Mouse (Mus musculus): ENCODE data around the gene Fgfr2. TPM values are rescaled to one million over a fixed set of nuclear protein-coding genes. Genes with fewer than 3 reads are reported as not detected.

Fgfr2 gene
- polyA plus RNA-seq, 1 experiment from 2014 or later = 24.1 TPM

DNA sequence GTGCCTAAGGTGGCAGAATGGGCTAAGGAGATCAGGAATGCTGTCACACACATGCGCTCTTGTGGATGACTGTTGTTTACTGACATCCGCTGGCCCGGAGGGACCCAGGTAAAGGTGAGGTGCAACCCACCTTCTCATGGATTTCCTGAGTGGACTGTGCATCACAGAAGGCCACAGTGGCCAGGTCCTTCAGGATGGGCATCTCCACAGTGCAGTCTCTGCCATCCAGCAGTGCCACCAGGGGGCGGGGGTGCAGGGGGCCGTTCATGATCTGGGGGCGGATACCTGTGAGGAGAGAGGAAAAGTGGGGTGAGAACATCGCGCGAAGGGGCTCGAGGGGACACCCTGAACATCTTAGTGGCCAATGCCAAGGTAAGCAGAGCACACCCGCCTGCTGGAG lies 124.1 kb downstream of the Fgfr2 start:
- Histone ChIP-seq H3K4me1 (ENCODE audit: control insufficient read depth, insufficient read depth, low read depth, low read length) (peaks cover 12% of the 10 kb centered on the region), H3K4me3 (ENCODE audit: low read length) (no peak overlapping the region), H3K27ac (ENCODE audit: low read depth, low read length) (no peak overlapping the region), H3K36me3 (ENCODE audit: control insufficient read depth, insufficient read depth, low read length) (peaks cover 26% of the 10 kb centered on the region), H3K27me3 (replicated peaks; ENCODE audit: control insufficient read depth, insufficient read depth, low read length) (no peaks in the 10 kb centered on the region), H3K4me2 (ENCODE audit: low read length) (no peak overlapping the region), H3K9me3 (ENCODE audit: control insufficient read depth, low read length) (no peaks in the 10 kb centered on the region), H3K9ac (ENCODE audit: low read depth, low read length) (no peak overlapping the region)
- WGBS = 97% methylated on average over 11 of the region's 11 CpGs
- no peak for ATAC-seq

DNA sequence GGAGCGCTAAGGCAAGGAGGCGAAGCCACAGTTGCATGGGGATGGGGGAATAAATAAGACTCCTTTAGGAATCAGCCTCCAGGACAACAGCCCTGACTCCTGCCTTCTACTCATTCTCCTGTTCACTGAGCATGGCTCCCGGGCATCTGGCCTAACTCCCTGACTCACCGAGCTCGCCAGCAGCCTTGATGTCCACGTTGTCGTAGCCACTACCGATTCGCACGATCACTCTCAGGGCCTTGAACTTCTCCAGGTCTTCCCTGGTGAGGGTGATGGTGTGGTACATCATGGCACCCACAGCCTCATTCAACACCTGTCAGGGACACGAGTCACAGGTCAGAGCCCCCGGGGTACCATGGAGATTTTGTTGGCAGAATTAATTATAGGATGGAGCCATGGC lies 124.5 kb downstream of the Fgfr2 start:
- no peak overlapping the region for H3K4me3 ChIP-seq (ENCODE audit: low read length)
- 96% methylated on average over 12 of the region's 12 CpGs for WGBS
- peaks cover 26% of the 10 kb centered on the region for H3K36me3 ChIP-seq (ENCODE audit: control insufficient read depth, insufficient read depth, low read length)
- H3K4me1 ChIP-seq (ENCODE audit: control insufficient read depth, insufficient read depth, low read depth, low read length) = peaks cover 12% of the 10 kb centered on the region
- H3K4me2 ChIP-seq (ENCODE audit: low read length) = no peak overlapping the region
- no peaks in the 10 kb centered on the region for H3K9me3 ChIP-seq (ENCODE audit: control insufficient read depth, low read length)
- no peak for ATAC-seq
- no peaks in the 10 kb centered on the region for H3K27me3 ChIP-seq (replicated peaks; ENCODE audit: control insufficient read depth, insufficient read depth, low read length)
- H3K9ac ChIP-seq (ENCODE audit: low read depth, low read length) = no peak overlapping the region
- no peak overlapping the region for H3K27ac ChIP-seq (ENCODE audit: low read depth, low read length)

DNA sequence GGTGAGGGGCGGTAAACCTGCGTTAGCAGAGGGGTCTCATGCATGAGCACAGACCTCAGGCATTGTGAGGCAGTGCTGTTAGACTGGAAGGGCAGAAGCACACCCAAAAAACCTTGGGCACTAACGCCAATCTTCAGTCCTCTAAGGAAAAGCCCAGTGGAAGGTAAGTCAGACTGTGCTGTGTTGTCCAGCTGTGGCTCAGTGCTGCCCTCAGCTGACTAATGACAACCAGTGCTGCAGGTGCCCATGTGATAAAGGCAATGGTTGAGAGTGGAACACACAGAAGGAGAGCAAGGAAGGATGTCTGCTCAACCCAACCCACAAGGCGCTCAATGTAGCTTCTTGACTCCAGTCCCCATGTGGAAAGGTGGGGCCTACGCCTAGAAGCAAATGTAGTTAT lies 126.8 kb downstream of the Fgfr2 start:
- H3K27me3 ChIP-seq (replicated peaks; ENCODE audit: control insufficient read depth, insufficient read depth, low read length) = no peaks in the 10 kb centered on the region
- no peak overlapping the region for H3K4me3 ChIP-seq (ENCODE audit: low read length)
- H3K4me2 ChIP-seq (ENCODE audit: low read length) = no peak overlapping the region
- no peak; the same call in 1 of the 2 replicates for ATAC-seq
- H3K9ac ChIP-seq (ENCODE audit: low read depth, low read length) = no peak overlapping the region
- H3K4me1 ChIP-seq (ENCODE audit: control insufficient read depth, insufficient read depth, low read depth, low read length) = peaks cover 6% of the 10 kb centered on the region; the same call in 1 of the 2 replicates
- no peaks in the 10 kb centered on the region for H3K9me3 ChIP-seq (ENCODE audit: control insufficient read depth, low read length)
- peaks cover 26% of the 10 kb centered on the region for H3K36me3 ChIP-seq (ENCODE audit: control insufficient read depth, insufficient read depth, low read length)
- WGBS = 86% methylated on average over 5 of the region's 5 CpGs
- H3K27ac ChIP-seq (ENCODE audit: low read depth, low read length) = no peak overlapping the region

DNA sequence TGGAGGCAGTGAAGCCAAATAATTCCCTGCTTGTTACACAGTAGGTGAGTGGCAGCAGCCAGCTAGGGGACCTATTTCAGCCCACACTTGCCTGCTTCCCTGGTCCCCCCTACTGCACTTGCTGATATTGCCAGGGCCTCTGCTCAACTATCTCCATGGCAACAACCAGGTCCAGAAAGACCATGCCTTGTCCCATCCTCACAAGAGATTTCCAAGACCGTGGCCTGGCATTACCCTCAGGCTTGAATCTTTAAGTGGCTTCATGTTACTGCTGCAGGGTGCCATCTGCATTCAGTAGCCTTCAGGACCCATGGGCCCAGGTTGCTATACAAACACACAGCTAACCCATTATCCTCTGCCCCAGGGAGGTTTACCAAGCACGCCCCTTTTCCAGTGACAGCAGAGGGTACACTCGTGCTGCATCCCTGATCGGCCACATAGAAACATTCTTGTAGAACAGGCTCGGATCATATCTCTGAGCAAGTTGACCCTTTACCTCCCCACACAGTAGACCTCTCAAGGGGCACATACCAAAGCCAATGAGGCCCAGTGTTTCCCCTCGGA lies 128.4 kb downstream of the Fgfr2 start:
- peak; percentile 48; the same call in 1 of the 2 replicates for ATAC-seq
- WGBS = 46% methylated on average over 6 of the region's 6 CpGs
- H3K27me3 ChIP-seq (replicated peaks; ENCODE audit: control insufficient read depth, insufficient read depth, low read length) = no peaks in the 10 kb centered on the region
- H3K9ac ChIP-seq (ENCODE audit: low read depth, low read length) = no peak overlapping the region
- no peak overlapping the region for H3K4me3 ChIP-seq (ENCODE audit: low read length)
- H3K4me2 ChIP-seq (ENCODE audit: low read length) = no peak overlapping the region
- peaks cover 37% of the 10 kb centered on the region for H3K36me3 ChIP-seq (ENCODE audit: control insufficient read depth, insufficient read depth, low read length)
- H3K9me3 ChIP-seq (ENCODE audit: control insufficient read depth, low read length) = no peaks in the 10 kb centered on the region
- H3K4me1 ChIP-seq (ENCODE audit: control insufficient read depth, insufficient read depth, low read depth, low read length) = peaks cover 6% of the 10 kb centered on the region; the same call in 1 of the 2 replicates
- peak overlapping the region; percentile 44; the same call in 1 of the 2 replicates for H3K27ac ChIP-seq (ENCODE audit: low read depth, low read length)

DNA sequence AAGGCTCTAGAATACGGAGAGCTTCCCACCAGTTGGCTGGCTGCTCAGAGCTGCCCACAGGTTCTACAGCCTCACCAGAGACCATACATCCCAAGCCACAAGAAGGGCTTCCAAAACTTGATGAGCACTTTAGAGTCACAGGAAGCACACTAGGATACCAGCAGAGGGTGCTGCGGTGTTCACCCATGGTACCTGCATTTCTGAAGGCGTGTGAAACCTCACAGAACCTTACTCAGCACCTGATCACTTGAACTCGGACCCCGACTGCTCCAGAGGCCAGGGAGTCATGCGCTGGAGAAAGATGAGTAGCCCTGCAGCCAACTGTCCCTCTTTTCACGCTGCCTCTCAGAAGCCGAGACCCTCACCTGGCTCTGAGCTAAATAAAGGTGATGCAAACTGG lies 129.0 kb downstream of the Fgfr2 start:
- peaks cover 6% of the 10 kb centered on the region; the same call in 1 of the 2 replicates for H3K4me1 ChIP-seq (ENCODE audit: control insufficient read depth, insufficient read depth, low read depth, low read length)
- no peaks in the 10 kb centered on the region for H3K9me3 ChIP-seq (ENCODE audit: control insufficient read depth, low read length)
- 90% methylated on average over 8 of the region's 8 CpGs for WGBS
- H3K9ac ChIP-seq (ENCODE audit: low read depth, low read length) = no peak overlapping the region
- H3K36me3 ChIP-seq (ENCODE audit: control insufficient read depth, insufficient read depth, low read length) = peaks cover 40% of the 10 kb centered on the region
- no peak for ATAC-seq
- H3K27ac ChIP-seq (ENCODE audit: low read depth, low read length) = no peak overlapping the region
- H3K27me3 ChIP-seq (replicated peaks; ENCODE audit: control insufficient read depth, insufficient read depth, low read length) = no peaks in the 10 kb centered on the region
- no peak overlapping the region for H3K4me3 ChIP-seq (ENCODE audit: low read length)
- H3K4me2 ChIP-seq (ENCODE audit: low read length) = no peak overlapping the region

DNA sequence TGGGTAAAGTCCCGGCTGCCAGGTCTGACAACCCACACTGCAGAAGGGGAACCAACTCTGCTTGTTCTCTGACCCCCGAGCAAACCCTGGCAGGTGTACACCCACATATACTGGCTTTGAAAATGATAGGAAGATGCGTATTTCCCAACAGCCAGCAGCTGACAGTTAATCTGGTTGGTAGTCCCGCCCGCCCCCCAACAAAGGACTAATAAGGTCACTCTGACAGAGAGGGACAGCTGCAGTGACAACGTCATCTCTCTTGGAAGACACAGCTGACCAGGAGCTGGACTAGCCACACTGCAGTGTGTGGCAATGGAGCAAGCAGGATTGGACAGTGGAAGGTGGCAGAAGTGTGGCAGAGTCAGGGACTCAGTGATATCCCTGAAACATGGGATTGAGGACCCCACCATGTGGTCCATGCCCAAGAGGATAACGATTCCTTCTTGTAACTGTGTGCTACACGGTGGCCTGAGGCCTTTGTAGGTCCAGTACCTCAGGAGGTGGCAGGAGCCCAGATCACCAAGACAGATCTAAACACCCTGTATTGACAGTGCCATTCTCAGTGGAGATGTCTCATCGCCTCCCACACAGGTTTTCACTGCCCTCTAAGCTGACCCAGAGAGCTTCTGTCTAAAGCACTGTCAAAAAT lies 130.1 kb downstream of the Fgfr2 start:
- WGBS = 91% methylated on average over 9 of the region's 9 CpGs
- no peaks in the 10 kb centered on the region for H3K9me3 ChIP-seq (ENCODE audit: control insufficient read depth, low read length)
- no peaks in the 10 kb centered on the region for H3K27me3 ChIP-seq (replicated peaks; ENCODE audit: control insufficient read depth, insufficient read depth, low read length)
- no peak overlapping the region for H3K4me3 ChIP-seq (ENCODE audit: low read length)
- H3K9ac ChIP-seq (ENCODE audit: low read depth, low read length) = no peak overlapping the region
- H3K27ac ChIP-seq (ENCODE audit: low read depth, low read length) = no peak overlapping the region
- H3K36me3 ChIP-seq (ENCODE audit: control insufficient read depth, insufficient read depth, low read length) = peaks cover 35% of the 10 kb centered on the region
- no peak overlapping the region for H3K4me2 ChIP-seq (ENCODE audit: low read length)
- no peak for ATAC-seq
- peaks cover 6% of the 10 kb centered on the region; the same call in 1 of the 2 replicates for H3K4me1 ChIP-seq (ENCODE audit: control insufficient read depth, insufficient read depth, low read depth, low read length)

DNA sequence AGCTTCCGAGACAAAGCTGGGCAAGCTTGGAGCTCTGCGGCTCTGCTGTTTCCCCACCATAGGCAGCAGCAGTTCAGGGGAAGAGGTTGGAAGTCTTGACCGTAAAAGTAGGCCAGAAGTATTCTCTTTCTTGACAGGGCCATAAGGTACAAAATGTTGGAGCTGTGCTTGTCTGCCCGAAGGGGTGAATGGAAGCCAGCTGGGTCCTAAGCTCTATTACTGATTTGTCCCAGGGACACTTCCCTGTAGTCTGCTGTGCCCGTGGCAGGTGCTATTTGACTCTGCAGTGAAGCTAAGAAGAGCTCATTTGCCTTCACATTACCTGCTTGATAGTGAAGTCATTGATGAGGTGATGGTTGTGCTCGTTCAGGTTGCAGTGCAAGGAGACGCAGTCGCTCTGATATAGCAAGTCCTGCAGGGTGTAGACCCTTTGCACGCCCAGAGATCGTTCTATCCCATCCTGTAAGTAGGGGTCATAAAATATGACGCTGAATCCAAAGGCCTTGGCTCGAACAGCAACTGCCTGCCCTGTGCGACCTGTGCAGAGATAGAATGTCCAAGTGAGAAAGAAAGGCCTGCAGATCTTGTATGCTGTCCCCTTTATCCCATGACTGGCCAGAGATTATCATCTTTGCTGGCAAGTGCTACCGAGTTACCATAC lies 131.8 kb downstream of the Fgfr2 start:
- 93% methylated on average over 14 of the region's 14 CpGs for WGBS
- H3K9me3 ChIP-seq (ENCODE audit: control insufficient read depth, low read length) = no peaks in the 10 kb centered on the region
- no peaks in the 10 kb centered on the region for H3K27me3 ChIP-seq (replicated peaks; ENCODE audit: control insufficient read depth, insufficient read depth, low read length)
- H3K36me3 ChIP-seq (ENCODE audit: control insufficient read depth, insufficient read depth, low read length) = peaks cover 30% of the 10 kb centered on the region
- H3K4me1 ChIP-seq (ENCODE audit: control insufficient read depth, insufficient read depth, low read depth, low read length) = peaks cover 6% of the 10 kb centered on the region; the same call in 1 of the 2 replicates
- no peak overlapping the region for H3K9ac ChIP-seq (ENCODE audit: low read depth, low read length)
- H3K4me2 ChIP-seq (ENCODE audit: low read length) = no peak overlapping the region
- no peak overlapping the region for H3K27ac ChIP-seq (ENCODE audit: low read depth, low read length)
- no peak overlapping the region for H3K4me3 ChIP-seq (ENCODE audit: low read length)
- ATAC-seq = no peak

DNA sequence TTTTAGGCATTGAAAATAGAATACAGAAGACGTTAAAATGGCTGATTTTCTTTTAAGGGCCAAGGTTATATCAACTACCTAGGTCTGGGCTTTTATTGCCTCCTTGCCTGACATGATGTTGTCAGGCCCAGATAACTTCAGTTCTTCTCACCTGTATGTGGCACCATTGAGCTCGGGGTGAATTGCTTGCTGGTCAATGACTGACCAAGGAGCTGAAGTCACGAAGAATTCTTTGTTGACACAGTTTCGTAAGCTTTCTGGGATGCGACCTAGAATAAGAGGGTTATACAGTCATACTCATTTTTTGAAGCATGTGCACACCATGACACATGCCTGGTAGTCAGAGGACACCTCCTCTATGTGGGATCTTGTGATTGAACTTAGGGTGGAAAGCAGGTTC lies 133.3 kb downstream of the Fgfr2 start:
- Histone ChIP-seq H3K4me1 (ENCODE audit: control insufficient read depth, insufficient read depth, low read depth, low read length) (peaks cover 5% of the 10 kb centered on the region; the same call in 1 of the 2 replicates), H3K9me3 (ENCODE audit: control insufficient read depth, low read length) (no peaks in the 10 kb centered on the region), H3K4me3 (ENCODE audit: low read length) (no peak overlapping the region), H3K27ac (ENCODE audit: low read depth, low read length) (no peak overlapping the region), H3K9ac (ENCODE audit: low read depth, low read length) (no peak overlapping the region), H3K27me3 (replicated peaks; ENCODE audit: control insufficient read depth, insufficient read depth, low read length) (no peaks in the 10 kb centered on the region), H3K36me3 (ENCODE audit: control insufficient read depth, insufficient read depth, low read length) (peaks cover 30% of the 10 kb centered on the region), H3K4me2 (ENCODE audit: low read length) (no peak overlapping the region)
- 92% methylated on average over 5 of the region's 5 CpGs for WGBS
- ATAC-seq = no peak

DNA sequence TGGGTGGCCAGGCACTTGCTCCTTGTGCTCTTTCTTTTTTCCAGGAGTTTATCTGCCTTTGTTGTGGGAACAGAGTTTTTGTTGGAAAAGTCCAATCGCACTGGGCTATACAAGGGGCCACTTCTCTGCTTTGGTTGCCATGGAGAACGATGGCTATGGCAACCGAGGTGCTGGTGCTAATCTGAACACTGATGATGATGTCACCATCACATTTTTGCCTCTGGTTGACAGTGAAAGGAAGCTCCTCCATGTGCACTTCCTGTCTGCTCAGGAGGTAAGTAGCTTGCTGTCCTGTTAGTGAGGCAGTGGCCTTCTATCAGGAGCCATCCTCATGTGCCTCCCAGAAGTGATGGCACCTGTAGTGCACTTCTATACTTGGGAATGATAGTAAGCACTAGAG lies 140.5 kb downstream of the Fgfr2 start:
- ATAC-seq = no peak; the same call in 1 of the 2 replicates
- H3K36me3 ChIP-seq (ENCODE audit: control insufficient read depth, insufficient read depth, low read length) = peaks cover 7% of the 10 kb centered on the region; the same call in 1 of the 2 replicates

More for the DNA sequence above, 140.5 kb downstream of the Fgfr2 start:
- H3K4me2 ChIP-seq (ENCODE audit: low read length) = no peak overlapping the region
- no peaks in the 10 kb centered on the region for H3K27me3 ChIP-seq (replicated peaks; ENCODE audit: control insufficient read depth, insufficient read depth, low read length)
- no peaks in the 10 kb centered on the region for H3K4me1 ChIP-seq (ENCODE audit: control insufficient read depth, insufficient read depth, low read depth, low read length)
- WGBS = 24% methylated on average over 3 of the region's 3 CpGs
- H3K9ac ChIP-seq (ENCODE audit: low read depth, low read length) = no peak overlapping the region
- H3K9me3 ChIP-seq (ENCODE audit: control insufficient read depth, low read length) = no peaks in the 10 kb centered on the region
- H3K4me3 ChIP-seq (ENCODE audit: low read length) = no peak overlapping the region
- no peak overlapping the region for H3K27ac ChIP-seq (ENCODE audit: low read depth, low read length)
